Mouse (Mus musculus) testis, adult 2 months (tissue): ENCODE data around the gene Odr4.

Experiments
- CTCF ChIP-seq: fragments of 200-500 bp; IDR thresholded peaks from 2 replicates; pipeline ENCODE4 v1.5.1; 2012; ENCODE audit warnings: low read depth, mild to moderate bottlenecking, inconsistent platforms, low read length, moderate library complexity; ENCODE audit not compliant: control insufficient read depth, insufficient read depth, insufficient replicate concordance
- POLR2A ChIP-seq: fragments of 200-500 bp; IDR thresholded peaks from 2 replicates; pipeline ENCODE4 v1.6.1; 2012; ENCODE audit warnings: low read depth, mild to moderate bottlenecking, inconsistent platforms, low read length, moderate library complexity; ENCODE audit not compliant: control insufficient read depth

GRCm38 (mm10) chr1:150441731-150442130 is 48.9 kb upstream of the Odr4 start:
- TF ChIP-seq POLR2A (no peak), CTCF (no peak)
